Mouse (Mus musculus) CH12.LX (cell line): ENCODE results near the gene Eif3b. TPM values are rescaled to one million over a fixed set of nuclear protein-coding genes. Genes with fewer than 3 reads are reported as not detected.
"Not testable (repeated sequence)": the region's sequence is repeated elsewhere in the genome, so short reads cannot be mapped to it uniquely, and the experiment has no call there.

ENCODE experiments used
- DNase-seq: peaks from one replicate; pipeline ENCODE4 v3.0.0-alpha.2; 2013; ENCODE audit errors: extremely low read depth
- H3K27ac ChIP-seq: 2 replicates; pipeline ENCODE4 v1.5.1; 2012; ENCODE audit warnings: low read depth, mild to moderate bottlenecking, control low read depth, moderate library complexity; ENCODE audit not compliant: insufficient read depth
- H3K27me3 ChIP-seq: replicated peaks from 2 replicates; pipeline ENCODE3; 2012; ENCODE audit warnings: inconsistent platforms
- H3K36me3 ChIP-seq, 2 experiments: replicated peaks in 1 of 2; 2 replicates each; pipeline versions ENCODE3 to v1.6.1; 2012; ENCODE audit warnings: inconsistent platforms in 1 of 2, low read length in 1 of 2, mild to moderate bottlenecking in 1 of 2, mixed read lengths in 1 of 2, moderate library complexity in 1 of 2; ENCODE audit not compliant: control insufficient read depth in 1 of 2, insufficient read depth in 1 of 2
- H3K4me1 ChIP-seq, 2 experiments: 2 replicates each; pipeline ENCODE4 v1.6.1; 2012; ENCODE audit warnings: inconsistent platforms in 1 of 2, moderate library complexity in 1 of 2; ENCODE audit not compliant: insufficient read depth in 2 of 2, control insufficient read depth in 1 of 2
- H3K4me2 ChIP-seq: 2 replicates; pipeline ENCODE4 v1.6.1; 2012; ENCODE audit warnings: low read depth, mild to moderate bottlenecking, control low read depth; ENCODE audit not compliant: poor library complexity, insufficient read depth, severe bottlenecking
- H3K4me3 ChIP-seq, 3 experiments: fragments of 150-350 bp in 1 of 3; sonication (generic) in 1 of 3; replicated peaks in 1 of 3; 2 replicates each; pipeline versions ENCODE3 to v1.5.1; 2011 to 2012; ENCODE audit warnings: low read depth in 2 of 3, low read length in 2 of 3, mild to moderate bottlenecking in 2 of 3, moderate library complexity in 2 of 3, control low read depth in 1 of 3, improper control_type of control experiment in 1 of 3, inconsistent platforms in 1 of 3, mixed read lengths in 1 of 3; ENCODE audit not compliant: poor library complexity in 1 of 3
- H3K79me2 ChIP-seq: replicated peaks from 2 replicates; pipeline ENCODE4 v1.6.1; 2012; ENCODE audit warnings: mild to moderate bottlenecking, moderate library complexity; ENCODE audit not compliant: control insufficient read depth, poor library complexity, insufficient read depth, severe bottlenecking; ENCODE audit errors: extremely low read depth
- H3K9ac ChIP-seq: 2 replicates; pipeline ENCODE4 v1.6.1; 2012; ENCODE audit warnings: low read depth, mild to moderate bottlenecking, control low read depth, moderate library complexity; ENCODE audit not compliant: insufficient read depth
- H3K9me3 ChIP-seq: replicated peaks from 2 replicates; pipeline ENCODE3; 2012; ENCODE audit warnings: low read length, inconsistent platforms, mixed read lengths
- BHLHE40 ChIP-seq: IDR thresholded peaks from 2 replicates; pipeline ENCODE4 v1.6.1; 2011; ENCODE audit warnings: mild to moderate bottlenecking, low read depth, low read length, improper control_type of control experiment
- CHD2 ChIP-seq: IDR thresholded peaks from 2 replicates; pipeline ENCODE4 v1.6.1; 2011; ENCODE audit warnings: low read length, improper control_type of control experiment
- E2F4 ChIP-seq: IDR thresholded peaks from 2 replicates; pipeline ENCODE4 v1.6.1; 2011; ENCODE audit warnings: low read depth, low read length, improper control_type of control experiment; ENCODE audit not compliant: insufficient replicate concordance
- ELF1 ChIP-seq: IDR thresholded peaks from 2 replicates; pipeline ENCODE4 v1.6.1; 2014; ENCODE audit warnings: low read depth, mild to moderate bottlenecking, inconsistent platforms, low read length, improper control_type of control experiment
- EP300 ChIP-seq: IDR thresholded peaks from 2 replicates; pipeline ENCODE4 v1.6.1; 2011; ENCODE audit warnings: low read length, improper control_type of control experiment
- ETS1 ChIP-seq: conservative IDR thresholded peaks from 2 replicates; pipeline ENCODE4 v1.6.1; 2012; ENCODE audit warnings: low read depth, mild to moderate bottlenecking, inconsistent platforms, low read length, improper control_type of control experiment, moderate library complexity
- HCFC1 ChIP-seq: IDR thresholded peaks from 2 replicates; pipeline ENCODE4 v1.6.1; 2012; ENCODE audit warnings: low read depth, mild to moderate bottlenecking, inconsistent platforms, low read length, improper control_type of control experiment
- JUN ChIP-seq: IDR thresholded peaks from 2 replicates; pipeline ENCODE4 v1.6.1; 2011; ENCODE audit warnings: low read depth, mild to moderate bottlenecking, low read length, improper control_type of control experiment, moderate library complexity; ENCODE audit not compliant: insufficient read depth
- JUND ChIP-seq: conservative IDR thresholded peaks from 2 replicates; pipeline ENCODE4 v1.6.1; 2011; ENCODE audit warnings: low read depth, low read length, improper control_type of control experiment
- KAT2A ChIP-seq: IDR thresholded peaks from 2 replicates; pipeline ENCODE4 v1.6.1; 2012; ENCODE audit warnings: low read length, improper control_type of control experiment, inconsistent platforms; ENCODE audit not compliant: insufficient replicate concordance
- MAX ChIP-seq: IDR thresholded peaks from 2 replicates; pipeline ENCODE4 v1.6.1; 2011; ENCODE audit warnings: low read length, improper control_type of control experiment
- MAZ ChIP-seq: IDR thresholded peaks from 2 replicates; pipeline ENCODE4 v1.6.1; 2012; ENCODE audit warnings: low read depth, mild to moderate bottlenecking, inconsistent platforms, low read length, improper control_type of control experiment, moderate library complexity
- MYC ChIP-seq: IDR thresholded peaks from 2 replicates; pipeline ENCODE4 v1.6.1; 2011; ENCODE audit warnings: low read depth, mild to moderate bottlenecking, improper control_type of control experiment, low read length
- NELFE ChIP-seq: IDR thresholded peaks from 2 replicates; pipeline ENCODE4 v1.6.1; 2011; ENCODE audit warnings: low read depth, low read length, improper control_type of control experiment
- NRF1 ChIP-seq: IDR thresholded peaks from 2 replicates; pipeline ENCODE4 v1.6.1; 2014; ENCODE audit warnings: low read depth, mild to moderate bottlenecking, inconsistent platforms, low read length, improper control_type of control experiment, moderate library complexity
- PAX5 ChIP-seq: IDR thresholded peaks from 2 replicates; pipeline ENCODE4 v1.6.1; 2012; ENCODE audit warnings: low read length, inconsistent platforms, mixed read lengths
- RAD21 ChIP-seq: IDR thresholded peaks from 2 replicates; pipeline ENCODE4 v1.6.1; 2011; ENCODE audit warnings: low read depth, mild to moderate bottlenecking, low read length, improper control_type of control experiment, moderate library complexity
- SIN3A ChIP-seq: IDR thresholded peaks from 2 replicates; pipeline ENCODE4 v1.6.1; 2012; ENCODE audit warnings: low read length, improper control_type of control experiment, inconsistent platforms
- SMC3 ChIP-seq: IDR thresholded peaks from 2 replicates; pipeline ENCODE4 v1.6.1; 2011; ENCODE audit warnings: low read depth, low read length, improper control_type of control experiment
- TCF12 ChIP-seq: IDR thresholded peaks from 2 replicates; pipeline ENCODE4 v1.6.1; 2014; ENCODE audit warnings: low read depth, mild to moderate bottlenecking, inconsistent platforms, low read length, improper control_type of control experiment
- UBTF ChIP-seq: IDR thresholded peaks from 2 replicates; pipeline ENCODE4 v1.6.1; 2012; ENCODE audit warnings: low read depth, mild to moderate bottlenecking, inconsistent platforms, low read length, improper control_type of control experiment, moderate library complexity
- USF2 ChIP-seq: conservative IDR thresholded peaks from 2 replicates; pipeline ENCODE4 v1.6.1; 2011; ENCODE audit warnings: low read depth, low read length, improper control_type of control experiment
- ZC3H11A ChIP-seq: IDR thresholded peaks from 2 replicates; pipeline ENCODE4 v1.6.1; 2012; ENCODE audit warnings: low read depth, mild to moderate bottlenecking, inconsistent platforms, low read length, improper control_type of control experiment
- ZNF384 ChIP-seq: IDR thresholded peaks from 2 replicates; pipeline ENCODE4 v1.6.1; 2012; ENCODE audit warnings: low read depth, low read length, improper control_type of control experiment, inconsistent platforms
- dilution Hi-C: fragments of 300-500 bp; cut with MboI; formaldehyde crosslinking; loops from 2 replicates; pipeline ENCODE4 v1.14.3; 2020; ENCODE audit warnings: low sequenced_read_pairs; ENCODE audit not compliant: extremely low pct_unique_long_range_greater_than_20kb, extremely low pct_ligation_motif_present
- in situ Hi-C: fragments of 300-500 bp; cut with MboI; formaldehyde crosslinking; loops from 3 replicates; pipeline ENCODE4 v1.14.3; 2019; ENCODE audit warnings: low sequenced_read_pairs, low pct_ligation_motif_present, low pct_unique_long_range_greater_than_20kb, mixed read lengths
- polyA plus RNA-seq: library from polyadenylated mRNA; unstranded; fragments of >175 nt; gene quantifications from 2 replicates; pipeline ENCODE4 v1.2.1, GENCODE M21; 2012; ENCODE audit warnings: low read depth; ENCODE audit not compliant: insufficient read length
- total RNA-seq, 2 experiments: library from RNA; depleted of rRNA; stranded (reverse); fragments of 300-350 nt in 1 of 2; fragments of >200 nt in 1 of 2; gene quantifications; 2 replicates each; pipeline ENCODE4 v1.2.3; 2012 to 2014

The Eif3b gene
- total and polyA plus RNA-seq, 3 experiments = 79.5 to 521 (median 218) TPM

DNA sequence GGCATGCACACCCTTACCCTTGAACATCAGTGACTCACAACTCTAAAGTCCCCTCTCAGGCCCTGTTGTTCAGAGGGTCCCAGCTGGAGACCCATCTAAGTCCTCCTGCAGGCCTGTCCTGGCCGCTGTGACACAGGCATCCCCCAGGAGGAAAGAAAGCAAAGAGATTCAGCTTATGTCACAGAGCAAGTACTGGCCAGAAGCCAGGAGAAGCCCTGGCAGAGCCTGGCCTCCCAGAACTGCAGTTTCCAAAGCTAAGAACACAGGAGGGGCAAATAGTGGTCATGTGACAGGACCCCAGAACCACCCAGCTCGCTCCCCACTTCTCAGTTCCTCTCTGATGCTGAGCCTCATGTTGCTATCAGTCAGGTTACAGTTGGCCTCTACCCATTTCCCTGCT is 36.3 kb downstream of the Eif3b start:
- in situ Hi-C loops (no loop called here), dilution Hi-C loops (no loop called here)
- Histone ChIP-seq H3K9ac (no peak overlapping the region), H3K4me2 (no peak overlapping the region), H3K27me3 (no peaks in the 10 kb centered on the region), H3K79me2 (no peaks in the 10 kb centered on the region), H3K4me1 (peaks cover 0 to 4% of the 10 kb centered on the region in 2 experiments; a peak in 2 of 4 replicates), H3K27ac (no peak overlapping the region), H3K36me3 (peaks cover 0 to 2% of the 10 kb centered on the region in 2 experiments), H3K9me3 (no peaks in the 10 kb centered on the region), H3K4me3 (no peak overlapping the region)
- DNase-seq = no peak
- TF ChIP-seq JUND (no peak), ZC3H11A (no peak), E2F4 (no peak), ELF1 (no peak), RAD21 (no peak), NRF1 (no peak), MYC (no peak), SIN3A (no peak), MAZ (no peak), KAT2A (no peak), NELFE (no peak), UBTF (no peak), BHLHE40 (no peak), CHD2 (no peak), MAX (no peak), HCFC1 (no peak), TCF12 (no peak), SMC3 (no peak)

DNA sequence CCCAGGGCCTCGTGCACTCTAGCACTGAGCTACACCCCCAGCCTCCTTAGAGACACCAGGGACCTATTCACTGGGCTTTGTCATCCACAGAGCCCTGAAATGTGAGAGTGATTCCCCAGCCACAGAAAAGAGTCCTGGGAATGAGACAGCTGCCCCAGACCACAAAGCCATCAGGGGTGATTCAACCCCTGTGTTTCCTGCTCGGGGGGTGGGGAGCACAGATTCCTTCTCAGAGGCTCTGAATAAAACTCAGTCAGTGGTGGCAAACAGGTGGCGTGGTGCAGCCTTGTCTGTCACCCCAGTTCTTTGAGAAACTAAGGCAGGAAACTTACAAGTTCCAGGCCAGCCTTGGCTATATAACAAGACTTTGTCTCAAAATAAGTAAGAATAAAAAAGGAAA is 42.3 kb downstream of the Eif3b start:
- Histone ChIP-seq H3K4me1 (no peaks in the 10 kb centered on the region), H3K27me3 (no peaks in the 10 kb centered on the region), H3K27ac (no peak overlapping the region)
- TF ChIP-seq MYC (no peak), UBTF (no peak), NELFE (no peak), USF2 (no peak), PAX5 (no peak), SMC3 (no peak), MAX (no peak), JUND (no peak), SIN3A (no peak), ZNF384 (no peak), E2F4 (no peak), ZC3H11A (no peak), JUN (no peak), RAD21 (no peak), CHD2 (no peak), ETS1 (no peak), EP300 (no peak), BHLHE40 (no peak)
- TF ChIP-seq, all 38 proteins: peak for 0
- no peak overlapping the region for H3K4me2 ChIP-seq
- in situ Hi-C loops (no loop called here), dilution Hi-C loops (no loop called here)
- peaks cover 0 to 12% of the 10 kb centered on the region in 2 experiments for H3K36me3 ChIP-seq
- no peak overlapping the region for H3K4me3 ChIP-seq
- no peaks in the 10 kb centered on the region for H3K79me2 ChIP-seq
- no peak for DNase-seq
- peaks cover 15% of the 10 kb centered on the region for H3K9me3 ChIP-seq
- no peak overlapping the region for H3K9ac ChIP-seq

DNA sequence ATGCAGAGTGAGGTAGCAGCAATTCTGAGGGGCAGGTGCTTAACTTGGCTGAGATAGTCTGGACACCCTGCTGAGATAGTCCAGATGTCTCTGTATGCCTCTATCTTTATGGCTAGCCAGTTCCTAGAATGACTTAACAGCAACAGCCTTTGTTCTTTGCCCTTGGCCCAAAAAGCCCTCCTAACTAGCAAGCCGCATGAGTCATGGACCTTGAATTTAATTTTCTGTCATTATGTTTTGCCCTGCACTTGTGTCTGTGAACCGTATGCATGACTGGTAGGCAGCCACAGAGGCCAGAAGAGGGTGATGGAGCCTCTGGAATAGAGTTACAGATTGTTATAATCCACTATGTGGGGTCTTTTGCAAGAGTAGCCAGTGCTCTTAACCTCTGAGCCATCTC is 44.0 kb downstream of the Eif3b start:
- H3K4me3 ChIP-seq, H3K4me1 ChIP-seq, H3K4me2 ChIP-seq, DNase-seq, H3K27me3 ChIP-seq, in situ Hi-C loops, H3K9ac ChIP-seq, H3K79me2 ChIP-seq, H3K27ac ChIP-seq, dilution Hi-C loops: not testable (repeated sequence)
- Histone ChIP-seq H3K36me3 (peaks cover 0 to 12% of the 10 kb centered on the region in 2 experiments), H3K9me3 (peaks cover 15% of the 10 kb centered on the region)
